Mouse (Mus musculus) midbrain, embryonic 11.5 days (tissue): ENCODE measurements around the gene Odr4. TPM values are rescaled to one million over a fixed set of nuclear protein-coding genes. Genes with fewer than 3 reads are reported as not detected.

Experiments used
- ATAC-seq: fragments of 200-750 bp; cut with Nextera tagmentation; 2 replicates; pipeline ENCODE4 v1.8.0; 2017; ENCODE audit warnings: moderate TSS enrichment, moderate library complexity; ENCODE audit not compliant: low FRiP score
- DNase-seq: peaks from one replicate; pipeline ENCODE4 v3.0.0; 2015; ENCODE audit warnings: low spot score; ENCODE audit errors: missing footprints
- H3K27ac ChIP-seq: fragments of 300-500 bp; sonication (generic); 2 replicates; pipeline ENCODE4 v1.5.1; 2014; ENCODE audit warnings: low read depth, low read length
- H3K27me3 ChIP-seq: fragments of 300-500 bp; sonication (generic); 2 replicates; pipeline ENCODE4 v1.6.1; 2014; ENCODE audit warnings: mild to moderate bottlenecking, low read length, moderate library complexity, mixed read lengths; ENCODE audit not compliant: control insufficient read depth, insufficient read depth
- H3K36me3 ChIP-seq: fragments of 300-500 bp; sonication (generic); 2 replicates; pipeline ENCODE4 v1.6.1; 2014; ENCODE audit warnings: mild to moderate bottlenecking, low read length, moderate library complexity, mixed read lengths; ENCODE audit not compliant: control insufficient read depth, insufficient read depth
- H3K4me1 ChIP-seq: fragments of 300-500 bp; sonication (generic); 2 replicates; pipeline ENCODE4 v1.6.1; 2014; ENCODE audit warnings: low read length; ENCODE audit not compliant: control insufficient read depth, insufficient read depth
- H3K4me2 ChIP-seq: fragments of 300-500 bp; sonication (generic); 2 replicates; pipeline ENCODE4 v1.6.1; 2014; ENCODE audit warnings: mild to moderate bottlenecking, moderate library complexity
- H3K4me3 ChIP-seq: fragments of 300-500 bp; sonication (generic); 2 replicates; pipeline ENCODE4 v1.5.1; 2014; ENCODE audit warnings: low read depth, low read length
- H3K9ac ChIP-seq: fragments of 300-500 bp; sonication (generic); 2 replicates; pipeline ENCODE4 v1.6.1; 2014; ENCODE audit warnings: low read length
- H3K9me3 ChIP-seq: fragments of 300-500 bp; sonication (generic); 2 replicates; pipeline ENCODE4 v1.6.1; 2016; ENCODE audit warnings: low read length; ENCODE audit not compliant: control insufficient read depth
- WGBS: fragments of 180-500 bp; shearing (Covaris S2); extraction: QIAGEN DNeasy Blood & Tissue Kit; methylation state at CpG from one replicate; pipeline ENCODE4 v1.1.7; 2014; 5-methylcytosine and 5-hydroxymethylcytosine counted together
- polyA plus RNA-seq: library from polyadenylated mRNA; unstranded; fragments of >200 nt; fragmentation: Nextera tagmentation; extraction: Ambion mirVana; gene quantifications from 2 replicates; pipeline ENCODE4 v1.2.1, GENCODE M21; 2014

Odr4 gene
- polyA plus RNA-seq, 1 experiment from 2014 or later = 36.2 TPM

- no peaks in the 10 kb centered on the region for H3K4me1 ChIP-seq
- WGBS = 87% methylated on average over 3 of the region's 3 CpGs
- no peak overlapping the region for H3K4me3 ChIP-seq
- H3K4me2 ChIP-seq = no peak overlapping the region
- H3K9me3 ChIP-seq = no peaks in the 10 kb centered on the region
- H3K36me3 ChIP-seq = no peaks in the 10 kb centered on the region
- DNase-seq (peak; percentile 86), ATAC-seq (no peak)
- no peak overlapping the region for H3K9ac ChIP-seq
- no peaks in the 10 kb centered on the region for H3K27me3 ChIP-seq
- no peak overlapping the region for H3K27ac ChIP-seq
These were observed 20.0 kb downstream of the Odr4 start for GRCm38 (mm10) chr1:150372895-150373294.

DNA sequence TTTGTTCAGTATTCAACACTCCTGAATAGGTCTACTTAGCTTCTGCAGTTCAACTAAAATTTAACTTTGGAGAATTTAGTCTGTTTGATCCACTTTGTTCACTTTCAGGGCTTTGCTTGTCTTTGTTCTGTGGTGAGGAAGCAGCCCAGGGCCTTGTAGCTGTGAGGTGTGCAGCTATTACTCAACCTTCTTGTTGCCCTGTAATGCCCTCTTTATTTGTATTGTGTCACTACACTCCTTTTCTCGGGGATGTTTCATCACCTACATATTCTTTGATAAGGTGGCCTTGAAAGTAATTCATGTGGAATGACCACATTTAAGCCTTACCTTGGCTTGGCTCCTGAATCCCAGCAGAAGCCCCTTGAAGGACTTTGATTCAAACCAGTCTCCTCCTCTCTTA, 32.0 kb downstream of the Odr4 start:
- H3K27me3 ChIP-seq = no peaks in the 10 kb centered on the region
- no peaks in the 10 kb centered on the region for H3K4me1 ChIP-seq
- H3K9ac ChIP-seq = no peak overlapping the region
- no peak overlapping the region for H3K27ac ChIP-seq
- H3K4me3 ChIP-seq = no peak overlapping the region
- H3K36me3 ChIP-seq = no peaks in the 10 kb centered on the region; the same call in 1 of the 2 replicates
- WGBS = 82% methylated on average over 1 of the region's 1 CpGs
- no peaks in the 10 kb centered on the region for H3K9me3 ChIP-seq
- DNase-seq (no peak), ATAC-seq (no peak)
- H3K4me2 ChIP-seq = no peak overlapping the region

GRCm38 (mm10) chr1:150335111-150335510, 57.8 kb downstream of the Odr4 start:
- no peak overlapping the region for H3K4me2 ChIP-seq
- no peaks in the 10 kb centered on the region for H3K4me1 ChIP-seq

DNA sequence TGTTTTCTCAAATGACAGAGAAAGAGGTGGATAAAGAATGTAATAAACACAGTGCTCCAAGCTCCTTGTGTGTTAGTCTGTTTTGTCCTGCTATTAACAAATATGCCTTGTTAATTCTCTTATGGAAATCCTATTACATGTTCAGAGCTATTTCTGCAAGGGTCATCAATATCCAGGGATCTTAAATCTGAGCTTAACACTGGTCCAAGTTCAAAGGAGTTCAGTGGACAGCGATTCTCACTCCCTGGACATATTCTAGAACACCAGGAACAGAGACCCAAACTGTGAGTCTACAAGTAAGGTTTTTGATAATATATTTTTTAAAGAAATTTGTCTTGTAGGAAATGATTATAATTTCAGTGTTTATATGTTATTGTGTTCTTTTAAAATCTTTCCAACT, 73.7 kb downstream of the Odr4 start, which contains the start of gene Pdc:
Gene Pdc, plus strand, starts transcription at position 213 of the 400 bp plus-strand sequence.
- WGBS = 75% methylated on average over 1 of the region's 1 CpGs
- Histone ChIP-seq H3K27me3 (no peaks in the 10 kb centered on the region), H3K9me3 (no peaks in the 10 kb centered on the region), H3K9ac (no peak within 1 kb of the TSS), H3K4me1 (0 out of 2 replicates have a peak, but pooled peaks cover 2% of the 10 kb centered on the region), H3K4me2 (no peak within 1 kb of the TSS), H3K36me3 (no peaks in the 10 kb centered on the region), H3K27ac (no peak within 1 kb of the TSS), H3K4me3 (no peak within 1 kb of the TSS)
- DNase-seq (no peak), ATAC-seq (no peak)

More at GRCm38 (mm10) chr1:150335111-150335510, 57.8 kb downstream of the Odr4 start:
- Histone ChIP-seq H3K36me3 (no peaks in the 10 kb centered on the region), H3K27me3 (no peaks in the 10 kb centered on the region), H3K4me3 (no peak overlapping the region), H3K9ac (no peak overlapping the region), H3K9me3 (no peaks in the 10 kb centered on the region), H3K27ac (no peak overlapping the region)
- DNase-seq = no peak
- no peak for ATAC-seq
- 83% methylated on average over 2 of the region's 2 CpGs for WGBS

Other genes starting within 250 kb of the Odr4 start
- not detected in 2 replicates for gene Pdc, start 73.7 kb downstream of the Odr4 start, polyA plus RNA-seq
- 176 and 180 TPM in 2 replicates for gene Tpr, start 242 bp downstream of the Odr4 start, polyA plus RNA-seq
- 0.55 and 0.59 TPM in 2 replicates for gene Prg4, start 73.1 kb upstream of the Odr4 start, polyA plus RNA-seq